Mouse (Mus musculus) liver, adult 2 months (tissue): ENCODE measurements around the gene Myo1a.

Source experiments
- CTCF ChIP-seq: fragments of 200-500 bp; IDR thresholded peaks from 2 replicates; pipeline ENCODE4 v1.5.1; 2011; ENCODE audit warnings: low read depth, low read length, control low read depth
- POLR2A ChIP-seq: fragments of 200-500 bp; IDR thresholded peaks from 2 replicates; pipeline ENCODE4 v1.6.1; 2011; ENCODE audit warnings: low read length, control low read depth; ENCODE audit not compliant: insufficient read depth; ENCODE audit errors: extremely low read depth

DNA sequence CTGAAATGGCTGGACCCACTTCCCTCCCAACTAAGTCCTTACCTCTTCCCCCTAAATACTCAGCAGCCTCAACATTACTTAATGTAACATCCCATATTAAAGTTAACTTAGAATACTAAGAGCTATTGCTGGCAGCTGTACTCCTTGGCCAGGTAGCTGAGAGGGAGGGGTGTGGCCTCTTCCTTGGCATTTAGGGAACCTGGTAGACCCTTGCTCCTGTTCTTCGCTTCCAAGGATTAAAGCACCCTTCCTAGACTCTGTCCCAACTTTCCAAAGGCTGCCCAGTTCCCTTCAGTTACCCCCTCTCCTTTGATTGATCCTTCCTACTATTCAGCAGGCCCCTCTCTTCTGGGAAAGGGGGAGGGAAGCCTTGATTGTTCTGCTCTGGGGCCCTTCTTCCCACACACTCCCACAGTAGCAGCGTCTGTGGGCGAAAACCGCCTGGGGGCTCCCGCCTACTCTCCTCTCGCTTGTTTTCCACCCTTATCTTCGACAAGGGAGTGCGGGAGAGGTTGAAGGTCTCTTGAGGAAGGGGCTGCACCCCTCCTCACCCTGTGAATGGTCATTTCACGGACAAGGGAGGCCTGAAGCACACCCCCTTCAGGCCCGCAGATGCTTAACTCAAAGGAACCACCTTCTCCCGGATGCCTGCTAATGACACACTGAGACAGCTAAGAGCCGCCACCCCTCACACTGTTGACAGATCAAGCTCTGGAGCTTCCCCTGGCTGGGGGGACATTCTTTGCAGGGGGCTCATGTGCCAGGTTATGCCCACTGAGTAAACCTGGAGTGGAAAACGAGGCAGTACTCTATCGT, 39.4 kb upstream of the Myo1a start:
- TF ChIP-seq CTCF = no peak
- no peak for TF ChIP-seq POLR2A
